Mouse (Mus musculus) forebrain, embryonic 11.5 days (tissue): ENCODE data around the gene Jag2. TPM values are rescaled to one million over a fixed set of nuclear protein-coding genes. Genes with fewer than 3 reads are reported as not detected.

Source experiments
- ATAC-seq: fragments of 200-750 bp; cut with Nextera tagmentation; replicated peaks from 2 replicates; pipeline ENCODE4 v1.8.0; 2017; ENCODE audit warnings: moderate TSS enrichment; ENCODE audit not compliant: low FRiP score
- DNase-seq: peaks from one replicate; pipeline ENCODE4 v3.0.0-alpha.2; 2017; ENCODE audit warnings: low spot score
- H3K27ac ChIP-seq: fragments of 300-500 bp; sonication (generic); 2 replicates; pipeline ENCODE4 v1.5.1; 2014; ENCODE audit warnings: low read depth, low read length
- H3K27me3 ChIP-seq: fragments of 300-500 bp; sonication (generic); 2 replicates; pipeline ENCODE4 v1.6.1; 2014; ENCODE audit warnings: mild to moderate bottlenecking, low read length, mixed read lengths; ENCODE audit not compliant: control insufficient read depth, insufficient read depth
- H3K36me3 ChIP-seq: fragments of 300-500 bp; sonication (generic); 2 replicates; pipeline ENCODE4 v1.6.1; 2014; ENCODE audit warnings: mild to moderate bottlenecking, low read length, moderate library complexity, mixed read lengths; ENCODE audit not compliant: control insufficient read depth, insufficient read depth
- H3K4me1 ChIP-seq: fragments of 300-500 bp; sonication (generic); replicated peaks from 2 replicates; pipeline ENCODE4 v1.6.1; 2014; ENCODE audit warnings: low read length, mixed read lengths; ENCODE audit not compliant: control insufficient read depth, insufficient read depth
- H3K4me2 ChIP-seq: fragments of 300-500 bp; sonication (generic); 2 replicates; pipeline ENCODE4 v1.6.1; 2014; ENCODE audit warnings: low read depth, mild to moderate bottlenecking, low read length, moderate library complexity, mixed read lengths; ENCODE audit not compliant: severe bottlenecking
- H3K4me3 ChIP-seq: fragments of 300-500 bp; sonication (generic); 2 replicates; pipeline ENCODE4 v1.5.1; 2014; ENCODE audit warnings: low read depth, low read length
- H3K9ac ChIP-seq: fragments of 300-500 bp; sonication (generic); 2 replicates; pipeline ENCODE4 v1.6.1; 2014; ENCODE audit warnings: low read length
- H3K9me3 ChIP-seq: fragments of 300-500 bp; sonication (generic); 2 replicates; pipeline ENCODE4 v1.6.1; 2016; ENCODE audit warnings: low read length, mixed read lengths; ENCODE audit not compliant: control insufficient read depth
- WGBS: fragments of 180-500 bp; shearing (Covaris S2); extraction: QIAGEN DNeasy Blood & Tissue Kit; methylation state at CpG from one replicate; pipeline ENCODE4 v1.1.7; 2014; 5-methylcytosine and 5-hydroxymethylcytosine counted together
- polyA plus RNA-seq: library from polyadenylated mRNA; unstranded; fragments of >200 nt; fragmentation: Nextera tagmentation; extraction: Ambion mirVana; gene quantifications from 2 replicates; pipeline ENCODE4 v1.2.1, GENCODE M21; 2014

Gene Jag2
- polyA plus RNA-seq, 1 experiment from 2014 or later, result 3.2 TPM

- 0 out of 2 replicates have a peak overlapping the region, but pooled peaks have one; percentile 0 for H3K9ac ChIP-seq
- no peaks in the 10 kb centered on the region for H3K9me3 ChIP-seq
- H3K27me3 ChIP-seq, result no peaks in the 10 kb centered on the region
- ATAC-seq (no peak), DNase-seq (peak; percentile 70)
- no peaks in the 10 kb centered on the region for H3K36me3 ChIP-seq
- H3K4me2 ChIP-seq, result no peak overlapping the region
- H3K4me3 ChIP-seq, result no peak overlapping the region
- peaks cover 2% of the 10 kb centered on the region; the same call in 1 of the 2 replicates for H3K4me1 ChIP-seq
- H3K27ac ChIP-seq, result no peak overlapping the region
- WGBS, result 58% methylated on average over 10 of the region's 10 CpGs
Observed at GRCm38 (mm10) chr12:112938873-112939565, 9.4 kb upstream of the Jag2 start.

- Histone ChIP-seq H3K4me3 (no peak overlapping the region), H3K9me3 (no peaks in the 10 kb centered on the region), H3K27me3 (no peaks in the 10 kb centered on the region), H3K27ac (no peak overlapping the region), H3K4me2 (no peak overlapping the region), H3K36me3 (no peaks in the 10 kb centered on the region), H3K9ac (no peak overlapping the region), H3K4me1 (peaks cover 2% of the 10 kb centered on the region; the same call in 1 of the 2 replicates)
- ATAC-seq (no peak), DNase-seq (no peak)
- 85% methylated on average over 10 of the region's 10 CpGs for WGBS
Observed at GRCm38 (mm10) chr12:112938366-112938765, 8.8 kb upstream of the Jag2 start.

GRCm38 (mm10) chr12:112937906-112938305 is 8.3 kb upstream of the Jag2 start:
- Histone ChIP-seq H3K36me3 (no peaks in the 10 kb centered on the region), H3K27ac (no peak overlapping the region), H3K9ac (no peak overlapping the region; the same call in 1 of the 2 replicates), H3K27me3 (no peaks in the 10 kb centered on the region), H3K4me1 (peaks cover 2% of the 10 kb centered on the region; the same call in 1 of the 2 replicates), H3K4me2 (no peak overlapping the region), H3K9me3 (no peaks in the 10 kb centered on the region), H3K4me3 (no peak overlapping the region)
- no peak for DNase-seq
- WGBS, result 51% methylated on average over 9 of the region's 9 CpGs
- ATAC-seq, result no peak

- Histone ChIP-seq H3K36me3 (no peaks in the 10 kb centered on the region), H3K4me3 (no peak overlapping the region), H3K4me2 (no peak overlapping the region), H3K4me1 (peaks cover 13% of the 10 kb centered on the region; the same call in 1 of the 2 replicates), H3K27ac (no peak overlapping the region), H3K27me3 (peaks cover 31% of the 10 kb centered on the region), H3K9me3 (no peaks in the 10 kb centered on the region), H3K9ac (no peak overlapping the region)
- 54% methylated on average over 7 of the region's 7 CpGs for WGBS
- DNase-seq (no peak), ATAC-seq (no peak)
Observed at GRCm38 (mm10) chr12:112932647-112933046, 3.1 kb upstream of the Jag2 start.

- H3K4me3 ChIP-seq, result peak overlapping the region; percentile 54
- H3K4me1 ChIP-seq, result peaks cover 13% of the 10 kb centered on the region; the same call in 1 of the 2 replicates
- H3K36me3 ChIP-seq, result no peaks in the 10 kb centered on the region
- 2% methylated on average over 100 of the region's 124 CpGs for WGBS
- DNase-seq (peak; percentile 71), ATAC-seq (peak; percentile 40)
- peak overlapping the region; percentile 82 for H3K4me2 ChIP-seq
- H3K9ac ChIP-seq, result peak overlapping the region; percentile 51
- H3K9me3 ChIP-seq, result no peaks in the 10 kb centered on the region
- peaks cover 33% of the 10 kb centered on the region for H3K27me3 ChIP-seq
- H3K27ac ChIP-seq, result no peak overlapping the region
Observed at GRCm38 (mm10) chr12:112928401-112929241, 955 bp downstream of the Jag2 start.

GRCm38 (mm10) chr12:112927265-112927664 is 2.3 kb downstream of the Jag2 start:
- H3K36me3 ChIP-seq, result no peaks in the 10 kb centered on the region
- H3K27ac ChIP-seq, result no peak overlapping the region
- H3K27me3 ChIP-seq, result peaks cover 33% of the 10 kb centered on the region
- DNase-seq (no peak), ATAC-seq (no peak)
- no peak overlapping the region for H3K4me2 ChIP-seq
- H3K4me3 ChIP-seq, result no peak overlapping the region
- H3K4me1 ChIP-seq, result peaks cover 15% of the 10 kb centered on the region; the same call in 1 of the 2 replicates
- no peak overlapping the region for H3K9ac ChIP-seq
- no peaks in the 10 kb centered on the region for H3K9me3 ChIP-seq
- 66% methylated on average over 14 of the region's 14 CpGs for WGBS

- WGBS, result 81% methylated on average over 6 of the region's 6 CpGs
- DNase-seq (no peak), ATAC-seq (no peak)
- no peak overlapping the region for H3K9ac ChIP-seq
- H3K36me3 ChIP-seq, result no peaks in the 10 kb centered on the region
- H3K4me2 ChIP-seq, result no peak overlapping the region
- H3K9me3 ChIP-seq, result no peaks in the 10 kb centered on the region
- no peak overlapping the region for H3K27ac ChIP-seq
- H3K4me1 ChIP-seq, result peaks cover 15% of the 10 kb centered on the region; the same call in 1 of the 2 replicates
- peaks cover 30% of the 10 kb centered on the region for H3K27me3 ChIP-seq
- H3K4me3 ChIP-seq, result no peak overlapping the region
Observed at GRCm38 (mm10) chr12:112925950-112926349, 3.6 kb downstream of the Jag2 start.

- ATAC-seq (peak; percentile 82), DNase-seq (no peak)
- Histone ChIP-seq H3K36me3 (no peaks in the 10 kb centered on the region), H3K9me3 (no peaks in the 10 kb centered on the region), H3K27me3 (peaks cover under 1% of the 10 kb centered on the region; the same call in 1 of the 2 replicates), H3K4me2 (no peak overlapping the region), H3K27ac (no peak overlapping the region; the same call in 1 of the 2 replicates), H3K4me1 (peaks cover 2% of the 10 kb centered on the region; the same call in 1 of the 2 replicates), H3K4me3 (no peak overlapping the region), H3K9ac (no peak overlapping the region)
- 28% methylated on average over 3 of the region's 3 CpGs for WGBS
Observed at GRCm38 (mm10) chr12:112922541-112922940, 7.0 kb downstream of the Jag2 start.
